Mouse (Mus musculus) CH12.LX (cell line): Measurements from ENCODE around the gene Snx10. TPM values are rescaled to one million over a fixed set of nuclear protein-coding genes. Genes with fewer than 3 reads are reported as not detected.

ENCODE experiments used
- DNase-seq: peaks from one replicate; pipeline ENCODE4 v3.0.0-alpha.2; 2013; ENCODE audit errors: extremely low read depth
- H3K27ac ChIP-seq: 2 replicates; pipeline ENCODE4 v1.5.1; 2012; ENCODE audit warnings: low read depth, mild to moderate bottlenecking, control low read depth, moderate library complexity; ENCODE audit not compliant: insufficient read depth
- H3K27me3 ChIP-seq: replicated peaks from 2 replicates; pipeline ENCODE3; 2012; ENCODE audit warnings: inconsistent platforms
- H3K36me3 ChIP-seq, 2 experiments: replicated peaks in 1 of 2; 2 replicates each; pipeline versions ENCODE3 to v1.6.1; 2012; ENCODE audit warnings: inconsistent platforms in 1 of 2, low read length in 1 of 2, mild to moderate bottlenecking in 1 of 2, mixed read lengths in 1 of 2, moderate library complexity in 1 of 2; ENCODE audit not compliant: control insufficient read depth in 1 of 2, insufficient read depth in 1 of 2
- H3K4me1 ChIP-seq, 2 experiments: 2 replicates each; pipeline ENCODE4 v1.6.1; 2012; ENCODE audit warnings: inconsistent platforms in 1 of 2, moderate library complexity in 1 of 2; ENCODE audit not compliant: insufficient read depth in 2 of 2, control insufficient read depth in 1 of 2
- H3K4me2 ChIP-seq: 2 replicates; pipeline ENCODE4 v1.6.1; 2012; ENCODE audit warnings: low read depth, mild to moderate bottlenecking, control low read depth; ENCODE audit not compliant: poor library complexity, insufficient read depth, severe bottlenecking
- H3K4me3 ChIP-seq, 3 experiments: fragments of 150-350 bp in 1 of 3; sonication (generic) in 1 of 3; replicated peaks in 1 of 3; 2 replicates each; pipeline versions ENCODE3 to v1.5.1; 2011 to 2012; ENCODE audit warnings: low read depth in 2 of 3, low read length in 2 of 3, mild to moderate bottlenecking in 2 of 3, moderate library complexity in 2 of 3, control low read depth in 1 of 3, improper control_type of control experiment in 1 of 3, inconsistent platforms in 1 of 3, mixed read lengths in 1 of 3; ENCODE audit not compliant: poor library complexity in 1 of 3
- H3K79me2 ChIP-seq: replicated peaks from 2 replicates; pipeline ENCODE4 v1.6.1; 2012; ENCODE audit warnings: mild to moderate bottlenecking, moderate library complexity; ENCODE audit not compliant: control insufficient read depth, poor library complexity, insufficient read depth, severe bottlenecking; ENCODE audit errors: extremely low read depth
- H3K9ac ChIP-seq: 2 replicates; pipeline ENCODE4 v1.6.1; 2012; ENCODE audit warnings: low read depth, mild to moderate bottlenecking, control low read depth, moderate library complexity; ENCODE audit not compliant: insufficient read depth
- H3K9me3 ChIP-seq: replicated peaks from 2 replicates; pipeline ENCODE3; 2012; ENCODE audit warnings: low read length, inconsistent platforms, mixed read lengths
- CHD1 ChIP-seq: IDR thresholded peaks from 2 replicates; pipeline ENCODE4 v1.6.1; 2012; ENCODE audit warnings: low read depth, low read length, improper control_type of control experiment, inconsistent platforms
- CTCF ChIP-seq, 2 experiments: IDR thresholded peaks in 1 of 2; conservative IDR thresholded peaks in 1 of 2; 2 replicates each; pipeline ENCODE4 v1.5.1; 2011 to 2012; ENCODE audit warnings: low read depth in 2 of 2, low read length in 2 of 2, improper control_type of control experiment in 1 of 2, inconsistent platforms in 1 of 2, mild to moderate bottlenecking in 1 of 2, moderate library complexity in 1 of 2
- E2F4 ChIP-seq: IDR thresholded peaks from 2 replicates; pipeline ENCODE4 v1.6.1; 2011; ENCODE audit warnings: low read depth, low read length, improper control_type of control experiment; ENCODE audit not compliant: insufficient replicate concordance
- EP300 ChIP-seq: IDR thresholded peaks from 2 replicates; pipeline ENCODE4 v1.6.1; 2011; ENCODE audit warnings: low read length, improper control_type of control experiment
- ETS1 ChIP-seq: conservative IDR thresholded peaks from 2 replicates; pipeline ENCODE4 v1.6.1; 2012; ENCODE audit warnings: low read depth, mild to moderate bottlenecking, inconsistent platforms, low read length, improper control_type of control experiment, moderate library complexity
- HCFC1 ChIP-seq: IDR thresholded peaks from 2 replicates; pipeline ENCODE4 v1.6.1; 2012; ENCODE audit warnings: low read depth, mild to moderate bottlenecking, inconsistent platforms, low read length, improper control_type of control experiment
- IRF4 ChIP-seq: IDR thresholded peaks from 2 replicates; pipeline ENCODE4 v1.6.1; 2014; ENCODE audit warnings: low read depth, mild to moderate bottlenecking, inconsistent platforms, low read length, improper control_type of control experiment
- JUND ChIP-seq: conservative IDR thresholded peaks from 2 replicates; pipeline ENCODE4 v1.6.1; 2011; ENCODE audit warnings: low read depth, low read length, improper control_type of control experiment
- MAFK ChIP-seq: IDR thresholded peaks from 2 replicates; pipeline ENCODE4 v1.6.1; 2011; ENCODE audit warnings: low read length, improper control_type of control experiment; ENCODE audit not compliant: insufficient replicate concordance
- MAX ChIP-seq: IDR thresholded peaks from 2 replicates; pipeline ENCODE4 v1.6.1; 2011; ENCODE audit warnings: low read length, improper control_type of control experiment
- MAZ ChIP-seq: IDR thresholded peaks from 2 replicates; pipeline ENCODE4 v1.6.1; 2012; ENCODE audit warnings: low read depth, mild to moderate bottlenecking, inconsistent platforms, low read length, improper control_type of control experiment, moderate library complexity
- MXI1 ChIP-seq: IDR thresholded peaks from 2 replicates; pipeline ENCODE4 v1.6.1; 2011; ENCODE audit warnings: mild to moderate bottlenecking, low read depth, low read length, improper control_type of control experiment
- MYC ChIP-seq: IDR thresholded peaks from 2 replicates; pipeline ENCODE4 v1.6.1; 2011; ENCODE audit warnings: low read depth, mild to moderate bottlenecking, improper control_type of control experiment, low read length
- NELFE ChIP-seq: IDR thresholded peaks from 2 replicates; pipeline ENCODE4 v1.6.1; 2011; ENCODE audit warnings: low read depth, low read length, improper control_type of control experiment
- NRF1 ChIP-seq: IDR thresholded peaks from 2 replicates; pipeline ENCODE4 v1.6.1; 2014; ENCODE audit warnings: low read depth, mild to moderate bottlenecking, inconsistent platforms, low read length, improper control_type of control experiment, moderate library complexity
- PAX5 ChIP-seq: IDR thresholded peaks from 2 replicates; pipeline ENCODE4 v1.6.1; 2012; ENCODE audit warnings: low read length, inconsistent platforms, mixed read lengths
- POLR2A ChIP-seq: IDR thresholded peaks from 2 replicates; pipeline ENCODE4 v1.6.1; 2011; ENCODE audit warnings: low read depth, mild to moderate bottlenecking, improper control_type of control experiment, low read length
- RAD21 ChIP-seq: IDR thresholded peaks from 2 replicates; pipeline ENCODE4 v1.6.1; 2011; ENCODE audit warnings: low read depth, mild to moderate bottlenecking, low read length, improper control_type of control experiment, moderate library complexity
- SMC3 ChIP-seq: IDR thresholded peaks from 2 replicates; pipeline ENCODE4 v1.6.1; 2011; ENCODE audit warnings: low read depth, low read length, improper control_type of control experiment
- TBP ChIP-seq: conservative IDR thresholded peaks from 2 replicates; pipeline ENCODE4 v1.6.1; 2011; ENCODE audit warnings: low read depth, low read length, improper control_type of control experiment
- TCF12 ChIP-seq: IDR thresholded peaks from 2 replicates; pipeline ENCODE4 v1.6.1; 2014; ENCODE audit warnings: low read depth, mild to moderate bottlenecking, inconsistent platforms, low read length, improper control_type of control experiment
- ZC3H11A ChIP-seq: IDR thresholded peaks from 2 replicates; pipeline ENCODE4 v1.6.1; 2012; ENCODE audit warnings: low read depth, mild to moderate bottlenecking, inconsistent platforms, low read length, improper control_type of control experiment
- ZMIZ1 ChIP-seq: IDR thresholded peaks from 2 replicates; pipeline ENCODE4 v1.6.1; 2012; ENCODE audit warnings: low read depth, mild to moderate bottlenecking, inconsistent platforms, low read length, improper control_type of control experiment
- ZNF384 ChIP-seq: IDR thresholded peaks from 2 replicates; pipeline ENCODE4 v1.6.1; 2012; ENCODE audit warnings: low read depth, low read length, improper control_type of control experiment, inconsistent platforms
- dilution Hi-C: fragments of 300-500 bp; cut with MboI; formaldehyde crosslinking; loops from 2 replicates; pipeline ENCODE4 v1.14.3; 2020; ENCODE audit warnings: low sequenced_read_pairs; ENCODE audit not compliant: extremely low pct_unique_long_range_greater_than_20kb, extremely low pct_ligation_motif_present
- in situ Hi-C: fragments of 300-500 bp; cut with MboI; formaldehyde crosslinking; loops from 3 replicates; pipeline ENCODE4 v1.14.3; 2019; ENCODE audit warnings: low sequenced_read_pairs, low pct_ligation_motif_present, low pct_unique_long_range_greater_than_20kb, mixed read lengths
- polyA plus RNA-seq: library from polyadenylated mRNA; unstranded; fragments of >175 nt; gene quantifications from 2 replicates; pipeline ENCODE4 v1.2.1, GENCODE M21; 2012; ENCODE audit warnings: low read depth; ENCODE audit not compliant: insufficient read length
- total RNA-seq, 2 experiments: library from RNA; depleted of rRNA; stranded (reverse); fragments of 300-350 nt in 1 of 2; fragments of >200 nt in 1 of 2; gene quantifications; 2 replicates each; pipeline ENCODE4 v1.2.3; 2012 to 2014

Snx10 gene
- total and polyA plus RNA-seq, 3 experiments: 27.6 to 84.7 (median 46.2) TPM

DNA sequence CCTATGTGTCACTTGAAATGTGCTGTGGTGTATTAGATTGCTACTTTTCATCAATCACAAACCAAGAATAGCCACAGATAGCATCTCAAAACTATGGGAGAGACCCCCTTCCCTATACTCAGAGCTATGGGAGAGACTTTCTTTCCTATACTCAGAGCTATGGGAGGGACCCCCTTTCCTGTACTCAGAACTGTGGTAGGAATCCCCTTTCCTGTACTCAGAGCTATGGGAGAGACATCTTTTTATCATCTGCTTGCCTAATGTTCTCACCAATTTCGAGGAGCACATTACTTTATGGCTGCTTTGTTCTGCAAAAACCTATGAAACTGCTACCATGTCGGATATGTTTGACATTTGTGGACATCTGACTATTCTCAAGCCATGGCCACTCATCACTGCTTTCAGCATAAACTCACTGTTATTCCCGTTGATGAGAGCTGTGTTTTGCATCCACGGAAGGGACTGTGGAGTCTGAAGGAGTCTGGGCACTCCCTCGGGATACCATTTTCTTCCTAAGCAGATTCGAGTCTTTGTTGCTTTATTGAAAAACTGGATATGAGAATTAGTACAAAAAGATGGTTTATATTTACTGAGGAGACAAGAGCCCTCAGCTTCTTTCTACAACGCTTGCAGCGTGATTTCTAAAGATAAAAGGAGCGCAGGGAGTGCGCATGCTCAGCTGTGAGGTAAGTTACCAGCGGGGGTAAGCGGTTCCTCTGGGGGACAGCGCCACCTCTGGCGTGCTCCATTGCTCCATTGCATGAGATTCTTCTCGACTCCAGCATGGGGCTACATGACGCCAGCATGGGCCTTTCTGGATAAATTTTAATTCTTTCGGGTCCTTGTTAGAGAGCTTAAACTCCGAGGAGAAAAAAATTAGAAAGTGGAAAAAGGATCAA is 14.7 kb upstream of the Snx10 start:
- Histone ChIP-seq H3K4me1 (peaks cover 0 to 5% of the 10 kb centered on the region in 2 experiments; a peak in 2 of 4 replicates), H3K4me3 (peak overlapping the region; percentile 26 to 53 (median 33)), H3K9me3 (no peaks in the 10 kb centered on the region), H3K9ac (peak overlapping the region; percentile 82), H3K27me3 (no peaks in the 10 kb centered on the region), H3K4me2 (peak overlapping the region; percentile 87), H3K79me2 (no peaks in the 10 kb centered on the region), H3K27ac (no peak overlapping the region), H3K36me3 (no peaks in the 10 kb centered on the region)
- dilution Hi-C loops: no loop called here
- DNase-seq: peak; percentile 92
- TF ChIP-seq SMC3 (peak; percentile 55), POLR2A (peak; percentile 54), ZMIZ1 (0 out of 2 replicates have a peak, but pooled peaks have one; percentile 11), ZC3H11A (no peak), MAFK (no peak), ZNF384 (no peak), MAZ (peak; percentile 77; the same call in 1 of the 2 replicates), MXI1 (peak; percentile 7; the same call in 1 of the 2 replicates), TBP (0 out of 2 replicates have a peak, but pooled peaks have one; percentile 65), HCFC1 (peak; percentile 36; the same call in 1 of the 2 replicates), E2F4 (no peak), JUND (no peak), TCF12 (no peak), IRF4 (0 out of 2 replicates have a peak, but pooled peaks have one; percentile 30), ETS1 (no peak), NELFE (peak; percentile 59; the same call in 1 of the 2 replicates), RAD21 (peak; percentile 77), MYC (0 out of 2 replicates have a peak, but pooled peaks have one; percentile 65), NRF1 (peak; percentile 92), CTCF (conservative IDR thresholded peaks at IDR 0.05 in 1 of 2, IDR thresholded peaks at IDR 0.05 in 1 of 2; ENCODE audit: low read depth in 2 of 2, low read length in 2 of 2) (peak; percentile 45 to 92), PAX5 (no peak), CHD1 (peak; percentile 41; the same call in 1 of the 2 replicates), EP300 (no peak), MAX (peak; percentile 69; the same call in 1 of the 2 replicates)
- in situ Hi-C loops: loop anchor here (5.0 kb wide), 1 partner anchor 68 kb away; no protein-coding TSS in a partner anchor
